Mouse (Mus musculus) hindbrain, embryonic 16.5 days (tissue): ENCODE measurements around the gene Spi1. TPM values are rescaled to one million over a fixed set of nuclear protein-coding genes. Genes with fewer than 3 reads are reported as not detected.

Source experiments
- ATAC-seq: fragments of 200-750 bp; cut with Nextera tagmentation; 2 replicates; pipeline ENCODE4 v1.8.0; 2017; ENCODE audit warnings: moderate TSS enrichment, moderate library complexity
- H3K27ac ChIP-seq: fragments of 300-500 bp; sonication (generic); 2 replicates; pipeline ENCODE4 v1.5.1; 2014; ENCODE audit warnings: low read depth, mild to moderate bottlenecking, control low read depth, low read length, moderate library complexity
- H3K27me3 ChIP-seq: fragments of 300-500 bp; sonication (generic); replicated peaks from 2 replicates; pipeline ENCODE4 v1.6.1; 2014; ENCODE audit warnings: low read length; ENCODE audit not compliant: control insufficient read depth, insufficient read depth
- H3K36me3 ChIP-seq: fragments of 300-500 bp; sonication (generic); 2 replicates; pipeline ENCODE4 v1.6.1; 2014; ENCODE audit warnings: mild to moderate bottlenecking, low read length, moderate library complexity, mixed read lengths; ENCODE audit not compliant: control insufficient read depth, insufficient read depth
- H3K4me1 ChIP-seq: fragments of 300-500 bp; sonication (generic); 2 replicates; pipeline ENCODE4 v1.6.1; 2014; ENCODE audit warnings: low read depth, low read length; ENCODE audit not compliant: control insufficient read depth, insufficient read depth
- H3K4me2 ChIP-seq: fragments of 300-500 bp; sonication (generic); 2 replicates; pipeline ENCODE4 v1.6.1; 2014; ENCODE audit warnings: mild to moderate bottlenecking, low read length, control low read depth, moderate library complexity
- H3K4me3 ChIP-seq: fragments of 300-500 bp; sonication (generic); 2 replicates; pipeline ENCODE4 v1.5.1; 2014; ENCODE audit warnings: mild to moderate bottlenecking, low read length, control low read depth, moderate library complexity
- H3K9ac ChIP-seq: fragments of 300-500 bp; sonication (generic); 2 replicates; pipeline ENCODE4 v1.6.1; 2014; ENCODE audit warnings: low read depth, mild to moderate bottlenecking, control low read depth, low read length, moderate library complexity
- H3K9me3 ChIP-seq: fragments of 300-500 bp; sonication (generic); 2 replicates; pipeline ENCODE4 v1.6.1; 2014; ENCODE audit warnings: mild to moderate bottlenecking, low read length, moderate library complexity; ENCODE audit not compliant: control insufficient read depth
- WGBS: fragments of 180-500 bp; shearing (Covaris S2); extraction: QIAGEN DNeasy Blood & Tissue Kit; methylation state at CpG from one replicate; pipeline ENCODE4 v1.1.7; 2014; 5-methylcytosine and 5-hydroxymethylcytosine counted together
- polyA plus RNA-seq: library from polyadenylated mRNA; unstranded; fragments of >200 nt; fragmentation: Nextera tagmentation; extraction: Ambion mirVana; gene quantifications from 2 replicates; pipeline ENCODE4 v1.2.1, GENCODE M21; 2015

Gene Spi1
- polyA plus RNA-seq, 1 experiment from 2014 or later: 4.2 TPM

DNA sequence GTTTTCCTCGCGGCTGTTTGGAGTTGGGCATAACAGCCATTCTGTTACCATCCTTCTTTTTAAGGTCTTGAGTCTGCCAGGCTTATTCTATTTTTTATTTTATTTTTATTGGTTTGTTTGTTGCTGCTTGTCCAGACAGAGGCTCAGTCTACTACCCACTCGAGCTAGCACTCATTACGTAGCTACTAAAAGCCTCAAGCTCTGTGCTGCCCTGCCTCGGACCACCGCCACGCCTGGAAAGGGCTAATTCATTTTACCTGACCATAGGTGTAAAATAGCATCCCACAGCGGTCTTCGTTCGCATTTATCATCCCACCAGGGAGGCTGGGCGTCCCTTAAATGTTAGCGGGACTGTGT is 4.3 kb upstream of the Spi1 start:
- no peaks in the 10 kb centered on the region for H3K27me3 ChIP-seq
- H3K9ac ChIP-seq: peak overlapping the region; percentile 79
- peaks cover 4% of the 10 kb centered on the region for H3K4me1 ChIP-seq
- no peak overlapping the region for H3K27ac ChIP-seq
- H3K4me3 ChIP-seq: peak overlapping the region; percentile 54
- H3K4me2 ChIP-seq: peak overlapping the region; percentile 97
- 14% methylated on average over 12 of the region's 12 CpGs for WGBS
- ATAC-seq: peak; percentile 58
- H3K36me3 ChIP-seq: no peaks in the 10 kb centered on the region
- H3K9me3 ChIP-seq: no peaks in the 10 kb centered on the region

DNA sequence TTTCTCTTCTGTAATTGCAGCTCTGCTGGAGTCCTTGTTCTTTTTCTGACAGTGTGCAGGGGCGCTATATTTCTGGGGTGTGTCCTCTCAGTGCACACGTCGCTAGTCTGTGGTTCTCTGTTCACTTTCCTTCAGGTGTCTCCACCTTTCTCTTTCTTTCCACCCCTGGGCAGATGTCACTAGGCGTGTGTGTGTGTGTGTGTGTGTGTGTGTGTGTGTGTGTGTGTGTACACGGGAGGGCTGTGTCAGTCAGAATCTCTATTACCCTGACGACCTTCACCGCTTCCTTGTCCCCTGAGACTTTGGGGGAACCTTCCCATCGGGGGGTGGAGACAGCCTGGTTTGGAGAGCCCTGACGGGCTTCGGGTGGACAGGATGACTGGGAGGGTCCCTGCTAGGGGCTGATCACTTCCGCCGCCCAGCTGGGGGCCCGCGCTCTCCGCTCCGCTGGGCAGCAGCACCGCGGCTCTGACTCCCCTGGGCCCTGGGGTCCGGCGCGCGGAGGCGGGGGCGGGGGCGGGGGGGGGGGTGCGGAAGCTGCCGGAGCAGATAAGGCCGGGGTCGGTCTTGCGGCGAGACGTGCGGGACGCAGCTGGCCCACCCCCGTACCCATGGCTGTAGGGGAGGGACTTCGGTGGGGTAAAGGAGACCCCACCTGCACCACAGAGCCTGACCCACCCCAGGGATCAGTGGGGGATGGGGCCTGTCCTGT is 3.7 kb upstream of the Spi1 start:
- WGBS: 1% methylated on average over 16 of the region's 36 CpGs
- H3K4me3 ChIP-seq: peak overlapping the region; percentile 54
- peak overlapping the region; percentile 97 for H3K4me2 ChIP-seq
- H3K27me3 ChIP-seq: no peaks in the 10 kb centered on the region
- H3K9me3 ChIP-seq: no peaks in the 10 kb centered on the region
- ATAC-seq: peak; percentile 81
- H3K36me3 ChIP-seq: no peaks in the 10 kb centered on the region
- peaks cover 4% of the 10 kb centered on the region for H3K4me1 ChIP-seq
- peak overlapping the region; percentile 48; the same call in 1 of the 2 replicates for H3K27ac ChIP-seq
- H3K9ac ChIP-seq: peak overlapping the region; percentile 79

DNA sequence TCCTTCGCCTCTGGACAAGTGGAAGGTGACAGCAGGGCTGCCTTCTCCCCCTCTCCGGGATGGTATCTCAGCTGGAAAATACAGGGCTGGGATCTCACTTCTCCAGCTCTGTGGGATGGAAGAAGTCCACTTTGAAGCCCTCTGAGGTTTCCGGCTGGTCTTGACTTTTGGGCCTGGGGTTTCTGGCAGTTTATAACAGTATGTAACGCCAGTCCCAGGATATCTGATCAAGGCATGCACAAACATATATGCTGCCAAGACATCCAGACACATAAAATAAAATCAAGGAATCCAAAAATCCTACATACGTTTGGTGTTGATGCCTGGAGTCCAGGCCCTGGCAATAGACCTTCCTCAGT is 3.2 kb upstream of the Spi1 start:
- no peaks in the 10 kb centered on the region for H3K9me3 ChIP-seq
- WGBS: 30% methylated on average over 5 of the region's 5 CpGs
- ATAC-seq: no peak
- H3K4me2 ChIP-seq: peak overlapping the region; percentile 97
- H3K27me3 ChIP-seq: no peaks in the 10 kb centered on the region
- H3K4me1 ChIP-seq: peaks cover 4% of the 10 kb centered on the region
- H3K9ac ChIP-seq: peak overlapping the region; percentile 79
- H3K27ac ChIP-seq: peak overlapping the region; percentile 48; the same call in 1 of the 2 replicates
- H3K4me3 ChIP-seq: peak overlapping the region; percentile 54
- H3K36me3 ChIP-seq: no peaks in the 10 kb centered on the region

DNA sequence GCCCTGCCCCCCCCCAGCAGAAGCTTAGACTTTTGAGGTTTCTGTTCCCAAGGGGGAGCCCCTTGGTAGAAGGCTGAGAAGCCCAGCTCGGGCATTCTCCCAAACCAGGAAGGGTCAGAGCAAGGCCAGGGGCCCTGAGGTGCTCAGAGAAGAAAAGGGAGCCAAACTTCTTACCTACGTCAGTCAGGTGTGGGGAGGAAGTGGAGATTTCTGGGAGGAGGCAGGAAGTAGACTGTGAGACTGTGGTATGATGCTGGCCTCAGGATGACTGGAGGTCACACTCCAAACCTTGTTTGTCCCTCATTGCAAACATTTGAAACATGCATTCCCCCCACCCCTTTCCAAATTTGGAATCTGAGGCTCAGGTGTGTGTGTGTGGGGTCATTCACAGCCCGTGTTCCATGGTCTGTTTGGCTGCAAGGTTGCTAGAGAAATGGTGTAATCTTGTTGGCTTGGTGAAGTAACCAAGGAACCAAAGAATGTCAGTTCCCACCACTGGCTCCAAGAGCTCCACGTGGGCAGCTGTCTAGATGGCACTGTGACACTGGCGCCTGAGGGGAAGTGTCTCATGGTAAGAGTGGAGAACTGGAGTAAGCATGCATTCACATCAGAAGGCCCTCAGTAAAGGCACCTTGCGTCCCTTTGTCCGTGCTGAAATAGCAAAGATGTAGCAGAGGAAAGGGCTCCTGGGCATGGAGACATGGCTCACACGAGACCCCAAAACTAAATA is 1.2 kb upstream of the Spi1 start:
- Histone ChIP-seq H3K4me1 (peaks cover 4% of the 10 kb centered on the region), H3K27me3 (no peaks in the 10 kb centered on the region), H3K9me3 (no peaks in the 10 kb centered on the region), H3K4me3 (no peak overlapping the region), H3K9ac (no peak overlapping the region), H3K36me3 (no peaks in the 10 kb centered on the region), H3K4me2 (no peak overlapping the region), H3K27ac (no peak overlapping the region)
- 79% methylated on average over 8 of the region's 8 CpGs for WGBS
- ATAC-seq: no peak

DNA sequence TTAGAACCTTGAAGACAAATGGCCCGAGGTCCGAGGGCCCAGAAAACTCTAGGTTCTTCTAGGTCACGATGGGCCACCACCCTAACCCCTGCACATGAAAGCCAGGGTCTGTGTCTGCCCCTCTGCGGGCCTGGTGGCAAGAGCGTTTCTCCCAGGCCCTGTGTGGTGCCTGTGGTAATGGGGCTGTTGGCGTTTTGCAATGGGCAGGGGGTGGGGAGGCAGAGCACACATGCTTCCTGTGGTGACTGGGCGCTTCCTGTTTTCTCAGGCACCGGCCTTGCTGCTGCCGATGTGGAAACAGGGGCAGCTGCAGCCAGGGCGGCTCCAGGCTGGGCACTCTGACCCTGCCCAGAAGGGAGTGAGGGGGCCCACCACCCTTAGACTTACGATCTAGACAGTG is 654 bp downstream of the Spi1 start:
- Histone ChIP-seq H3K27ac (no peak overlapping the region), H3K4me3 (no peak overlapping the region), H3K9ac (no peak overlapping the region), H3K4me2 (no peak overlapping the region), H3K36me3 (no peaks in the 10 kb centered on the region), H3K27me3 (no peaks in the 10 kb centered on the region), H3K9me3 (no peaks in the 10 kb centered on the region), H3K4me1 (peaks cover 4% of the 10 kb centered on the region)
- no peak for ATAC-seq
- 74% methylated on average over 11 of the region's 11 CpGs for WGBS

DNA sequence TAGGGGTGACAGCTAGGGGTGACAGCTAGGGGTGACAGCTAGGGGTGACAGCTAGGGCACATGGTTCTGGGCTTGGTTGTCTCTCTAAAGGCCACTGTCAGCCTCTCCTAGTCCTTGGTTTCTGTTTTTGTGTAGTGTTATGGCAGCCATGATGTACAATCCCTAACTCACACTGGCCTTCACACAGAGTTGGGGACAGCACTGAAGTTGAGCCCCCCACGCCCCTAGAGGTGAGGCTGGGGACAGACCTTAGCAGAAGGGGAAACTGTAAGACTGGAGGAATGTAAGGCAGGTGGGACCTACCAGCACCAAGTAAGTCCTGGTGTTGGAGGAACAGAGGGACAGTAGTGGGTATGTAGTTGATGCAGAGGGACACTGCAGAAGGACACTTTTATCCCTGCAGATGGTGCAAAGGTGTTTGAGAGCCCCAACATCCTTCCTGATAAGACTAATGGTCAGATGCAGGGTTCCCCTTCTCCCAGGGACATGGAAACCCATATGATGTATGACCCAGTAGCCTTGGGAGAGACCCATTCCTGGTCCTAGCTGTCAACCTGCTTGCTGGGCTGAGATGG is 1.3 kb downstream of the Spi1 start:
- no peak for ATAC-seq
- 68% methylated on average over 1 of the region's 1 CpGs for WGBS
- H3K4me2 ChIP-seq: no peak overlapping the region
- H3K9me3 ChIP-seq: no peaks in the 10 kb centered on the region
- H3K4me1 ChIP-seq: peaks cover 4% of the 10 kb centered on the region
- no peaks in the 10 kb centered on the region for H3K27me3 ChIP-seq
- H3K36me3 ChIP-seq: no peaks in the 10 kb centered on the region
- no peak overlapping the region for H3K4me3 ChIP-seq
- no peak overlapping the region for H3K9ac ChIP-seq
- no peak overlapping the region for H3K27ac ChIP-seq

DNA sequence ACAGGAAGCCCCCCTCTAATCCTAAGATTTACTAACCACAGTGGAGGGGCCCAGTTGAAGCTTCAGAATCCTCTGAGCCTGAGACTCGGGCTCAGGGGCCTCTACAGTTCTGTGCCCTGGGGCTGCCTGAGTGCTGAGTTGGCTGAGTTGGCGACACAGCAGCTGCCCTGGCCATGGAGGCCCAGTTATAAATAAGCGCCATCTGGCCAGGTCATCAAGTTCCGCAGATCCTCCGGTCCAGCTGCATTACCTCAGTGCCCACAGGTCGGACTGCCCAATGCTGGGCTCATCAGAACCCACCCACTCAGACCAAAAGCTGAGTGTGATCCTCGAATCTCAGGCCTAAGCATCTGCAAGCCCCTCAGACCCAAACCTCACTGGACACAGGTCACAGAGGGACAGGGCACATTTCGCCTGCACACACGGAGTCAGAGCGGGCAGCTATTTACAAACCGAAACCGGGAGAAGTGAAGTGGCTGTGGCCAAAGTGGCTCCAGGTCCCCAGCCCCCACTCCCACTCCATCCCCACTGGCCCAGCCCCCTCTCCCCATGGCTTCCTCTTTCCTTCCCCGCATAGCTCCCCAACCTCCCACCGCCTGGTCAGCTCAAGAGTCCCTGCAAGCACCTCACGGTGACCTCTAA is 2.1 kb downstream of the Spi1 start:
- no peak overlapping the region for H3K27ac ChIP-seq
- H3K36me3 ChIP-seq: no peaks in the 10 kb centered on the region
- H3K4me3 ChIP-seq: no peak overlapping the region
- ATAC-seq: no peak
- H3K4me1 ChIP-seq: no peaks in the 10 kb centered on the region
- no peak overlapping the region for H3K9ac ChIP-seq
- H3K9me3 ChIP-seq: no peaks in the 10 kb centered on the region
- no peaks in the 10 kb centered on the region for H3K27me3 ChIP-seq
- no peak overlapping the region for H3K4me2 ChIP-seq
- WGBS: 85% methylated on average over 15 of the region's 15 CpGs

DNA sequence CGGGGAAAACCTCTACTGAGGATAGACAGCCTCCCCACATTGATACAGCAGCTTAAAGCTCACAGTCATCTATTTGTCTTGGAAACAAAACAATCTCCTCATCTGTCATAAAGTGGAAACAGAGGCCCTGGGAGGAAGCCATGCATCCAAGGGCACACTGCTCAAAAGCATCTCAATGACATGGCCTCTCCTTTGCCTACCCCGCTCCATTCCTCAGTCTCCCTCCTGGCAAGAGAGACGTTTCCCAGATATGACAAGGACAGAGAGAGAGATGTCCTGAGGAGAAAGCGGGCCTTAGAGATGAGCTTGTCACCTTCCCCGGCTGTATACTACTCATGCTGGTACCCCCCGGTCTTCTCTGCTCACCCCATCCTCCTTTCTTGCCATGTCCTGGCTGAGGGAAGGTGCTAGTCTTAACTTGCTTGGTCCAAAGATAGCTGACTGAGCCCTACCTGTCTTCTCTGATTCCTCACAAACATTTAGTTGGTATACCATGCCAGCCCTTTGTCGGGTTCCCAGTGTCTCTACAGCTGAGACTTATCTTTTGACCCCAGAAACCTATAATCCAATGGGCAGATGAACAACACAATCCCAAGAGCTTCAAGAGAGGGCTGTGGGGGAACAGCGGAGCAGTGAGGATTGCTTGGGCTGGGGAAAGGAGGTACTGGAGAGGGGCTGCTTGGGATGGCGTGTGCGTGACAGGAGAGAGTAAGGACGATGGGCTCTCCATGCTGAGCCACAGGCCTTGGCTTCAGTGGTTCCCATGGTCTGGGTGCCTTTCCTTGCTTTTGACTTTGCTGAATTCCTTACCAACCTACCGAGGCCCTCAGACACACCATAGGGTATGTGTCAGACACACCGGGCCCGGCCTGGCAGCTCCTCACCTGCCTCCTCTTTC is 3.6 kb downstream of the Spi1 start:
- Histone ChIP-seq H3K27me3 (no peaks in the 10 kb centered on the region), H3K36me3 (no peaks in the 10 kb centered on the region), H3K9me3 (no peaks in the 10 kb centered on the region), H3K9ac (no peak overlapping the region), H3K4me1 (no peaks in the 10 kb centered on the region), H3K4me3 (no peak overlapping the region), H3K4me2 (no peak overlapping the region), H3K27ac (no peak overlapping the region)
- ATAC-seq: no peak
- WGBS: 88% methylated on average over 14 of the region's 14 CpGs
